In genomic region chr5:31899901-31900300, GRCm38 (mm10) we compare ENCODE assay signal across 23 mouse cellular contexts.
"Had no signal": no experiment of that assay in that cellular context is flagged by ENCODE, and none has a peak within 500 bp of the region (broad histone marks: within the 10 kb centered on the region; RNA-seq: fewer than 3 reads in every experiment).

No protein-coding gene starts in this region.

- H3K9me3 ChIP-seq: heart, embryonic 13.5 days; heart, embryonic 15.5 days; hindbrain, embryonic 13.5 days; hindbrain, embryonic 15.5 days; intestine, embryonic 15.5 days; limb, embryonic 10.5 days; limb, embryonic 12.5 days; liver, embryonic 13.5 days; liver, embryonic 15.5 days had no signal

- H3K4me2 ChIP-seq: heart, embryonic 11.5 days; heart, embryonic 13.5 days; heart, embryonic 15.5 days; hindbrain, embryonic 13.5 days; hindbrain, embryonic 15.5 days; intestine, embryonic 15.5 days; limb, embryonic 12.5 days; liver, embryonic 13.5 days; liver, embryonic 15.5 days had no signal

- H3K9ac ChIP-seq: forebrain, postnatal 0 days; heart, embryonic 13.5 days; heart, embryonic 15.5 days; hindbrain, embryonic 13.5 days; hindbrain, embryonic 15.5 days; intestine, embryonic 15.5 days; limb, embryonic 12.5 days; liver, embryonic 13.5 days; liver, embryonic 15.5 days; liver, postnatal 0 days had no signal

- H3K27me3 ChIP-seq: heart, embryonic 13.5 days; heart, embryonic 15.5 days; hindbrain, embryonic 13.5 days; hindbrain, embryonic 15.5 days; intestine, embryonic 15.5 days; limb, embryonic 12.5 days; liver, embryonic 13.5 days; liver, embryonic 15.5 days had no signal

- H3K27ac ChIP-seq: heart, adult 2 months; heart, embryonic 13.5 days; heart, embryonic 15.5 days; hindbrain, embryonic 13.5 days; hindbrain, embryonic 15.5 days; intestine, embryonic 15.5 days; kidney, postnatal 0 days; layer of hippocampus, adult 2 months; left cerebral cortex, adult 2 months; limb, embryonic 10.5 days; limb, embryonic 12.5 days; liver, embryonic 13.5 days; liver, embryonic 15.5 days had no signal

- ATAC-seq: forebrain, postnatal 0 days; inflammation-experienced regulatory T-cells, adult 6 months; intestine, embryonic 15.5 days; intestine, postnatal 0 days; liver, postnatal 0 days had no signal

- H3K36me3 ChIP-seq: heart, embryonic 13.5 days; heart, embryonic 15.5 days; hindbrain, embryonic 13.5 days; hindbrain, embryonic 15.5 days; intestine, embryonic 15.5 days; limb, embryonic 10.5 days; limb, embryonic 12.5 days; liver, embryonic 13.5 days; liver, embryonic 15.5 days had no signal

- H3K4me3 ChIP-seq: heart, adult 2 months; heart, embryonic 13.5 days; heart, embryonic 15.5 days; hindbrain, embryonic 13.5 days; hindbrain, embryonic 15.5 days; intestine, embryonic 15.5 days; layer of hippocampus, adult 2 months; left cerebral cortex, adult 2 months; limb, embryonic 10.5 days; limb, embryonic 12.5 days; liver, embryonic 13.5 days; liver, embryonic 15.5 days had no signal

- H3K4me1 ChIP-seq: heart, embryonic 15.5 days; hindbrain, embryonic 13.5 days; hindbrain, embryonic 15.5 days; intestine, embryonic 15.5 days; limb, embryonic 10.5 days; limb, embryonic 12.5 days; liver, embryonic 13.5 days; liver, embryonic 15.5 days had no signal

- DNase-seq: forebrain, postnatal 0 days; gastrocnemius, postnatal 14 days; gastrocnemius, postnatal 36 days; heart, adult 2 months; heart, postnatal 14 days; heart, postnatal 36 days; liver; liver, embryonic 13.5 days; liver, postnatal 0 days had no signal
